Mouse (Mus musculus): ENCODE measurements at regions not wholly inside any gene's neighbourhood (a gene's known extent, or its start where the extent isn't known, plus 50 kb on each side); places are given as distances from the start of the nearest gene placed in this dataset.
A peak's percentile ranks its signal among the peaks of the same experiment; 100 is the strongest.

DNA sequence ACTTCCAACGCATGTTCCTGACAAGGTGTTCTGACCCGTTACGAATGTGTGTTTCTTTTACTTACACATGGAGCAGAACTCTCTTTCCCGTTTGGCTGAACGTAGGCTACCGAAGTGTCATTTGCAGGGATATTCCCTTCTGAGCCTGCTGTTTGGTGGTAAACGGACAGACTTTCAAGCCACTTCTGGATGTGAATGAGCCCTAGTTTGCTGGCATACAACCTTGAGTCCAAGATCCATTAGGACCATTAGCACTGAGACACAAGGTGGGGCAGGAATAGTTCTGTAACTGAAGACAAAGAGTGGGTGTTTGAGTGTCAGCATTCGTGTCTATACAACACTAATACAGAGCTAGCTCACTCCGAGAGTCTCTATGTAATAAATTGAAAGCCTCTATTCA is 113.3 kb upstream of the Rmdn2 start:
- DNase-seq (ENCODE audit: low read depth) = no peak

DNA sequence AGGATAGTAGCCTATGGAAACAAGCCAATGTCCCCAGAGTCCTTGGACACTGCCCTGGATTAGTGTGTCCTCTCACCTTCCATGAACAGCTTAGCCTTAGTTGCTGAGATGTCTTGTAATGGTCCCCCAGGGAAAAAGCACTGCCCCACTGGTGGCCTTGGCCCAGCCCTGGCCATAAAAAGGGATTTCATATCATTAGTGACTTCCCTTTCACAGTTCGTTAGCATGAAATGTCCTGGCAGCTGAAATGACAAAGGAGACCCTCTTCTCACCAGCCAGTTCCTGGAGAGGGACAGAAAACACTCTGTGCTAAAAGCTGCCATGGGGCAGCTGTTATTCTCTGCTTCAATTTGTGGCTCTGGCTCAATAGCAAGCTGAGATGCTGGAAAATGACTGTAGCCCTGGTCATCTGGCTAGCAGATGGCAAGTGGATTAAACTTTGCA is 110.6 kb upstream of the Rmdn2 start:
- DNase-seq (ENCODE audit: low read depth) = no peak

DNA sequence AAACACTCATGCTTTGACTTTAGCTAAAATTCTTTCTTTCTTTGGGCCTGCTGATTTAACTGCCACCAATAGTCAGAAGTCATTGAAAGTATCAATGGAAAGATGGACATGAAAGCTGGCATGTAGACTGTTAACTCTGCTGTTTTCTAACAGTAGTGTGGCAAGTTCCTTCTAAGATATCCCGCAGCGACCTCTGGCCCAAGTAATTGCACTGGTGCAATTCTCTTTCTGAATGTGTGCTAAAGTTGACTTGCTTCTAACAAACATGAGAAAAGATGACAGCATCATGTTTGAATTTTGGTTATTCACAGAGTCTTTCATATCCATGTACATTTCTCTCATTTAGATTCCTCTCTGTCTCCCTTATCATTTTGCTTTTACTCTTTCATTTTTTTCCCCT is 109.7 kb upstream of the Rmdn2 start:
- DNase-seq (ENCODE audit: low read depth) = no peak

DNA sequence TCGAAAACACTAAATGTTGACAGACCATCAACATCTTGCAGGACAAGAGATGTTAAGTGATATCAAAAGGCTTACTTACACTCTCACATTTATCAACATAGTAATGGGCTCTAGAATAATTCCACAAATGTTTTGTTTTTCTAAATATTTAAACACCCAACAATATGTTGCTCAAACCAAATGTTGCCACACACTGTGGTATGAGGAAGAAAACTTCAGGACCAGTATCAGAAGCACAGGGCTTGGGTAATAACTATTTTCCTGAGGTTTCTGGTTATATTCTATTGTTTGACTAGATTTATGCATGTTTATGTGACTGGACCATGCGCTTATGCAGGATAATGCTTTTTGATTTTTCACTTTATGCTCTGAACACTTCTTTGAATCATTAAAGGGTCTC is 108.6 kb upstream of the Rmdn2 start:
- DNase-seq (ENCODE audit: low read depth) = no peak

DNA sequence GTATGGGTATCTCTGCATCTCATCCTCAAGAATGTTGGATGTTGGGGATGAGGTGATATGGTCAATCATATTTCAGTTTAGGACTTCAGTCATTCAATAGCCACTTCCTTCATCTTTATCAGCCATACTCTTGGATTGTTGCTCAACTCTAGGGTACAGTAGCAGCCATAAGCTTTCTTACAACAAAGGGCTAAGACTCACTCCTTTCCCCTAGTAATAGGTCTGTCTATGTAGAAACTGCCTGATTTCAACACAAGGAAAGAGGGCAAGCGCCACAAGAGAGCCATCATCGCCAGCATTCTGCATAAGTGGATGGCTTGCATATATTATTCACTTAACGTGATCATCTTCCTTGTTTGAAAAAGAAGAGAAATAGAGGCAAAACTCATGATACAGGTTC is 107.5 kb upstream of the Rmdn2 start:
- no peak for DNase-seq (ENCODE audit: low read depth)

DNA sequence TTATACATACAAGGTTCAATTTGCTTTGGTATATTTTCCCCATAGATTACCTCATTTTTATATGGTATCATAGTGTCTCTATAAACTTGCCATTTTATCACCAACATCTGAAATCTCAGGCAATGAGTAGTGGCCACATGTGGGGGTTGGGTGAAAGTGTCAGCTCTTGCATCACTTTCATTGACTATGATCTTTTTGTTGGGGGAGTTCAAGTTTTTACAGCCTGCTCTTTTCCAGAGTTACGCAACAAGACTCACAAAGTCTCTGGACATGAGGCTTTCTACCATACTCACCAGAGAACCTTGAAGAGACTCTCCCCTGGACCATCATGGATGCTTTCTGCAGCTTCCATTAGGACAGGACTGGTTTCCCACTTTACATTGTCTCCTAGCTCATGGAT is 106.1 kb upstream of the Rmdn2 start:
- no peak for DNase-seq (ENCODE audit: low read depth)

DNA sequence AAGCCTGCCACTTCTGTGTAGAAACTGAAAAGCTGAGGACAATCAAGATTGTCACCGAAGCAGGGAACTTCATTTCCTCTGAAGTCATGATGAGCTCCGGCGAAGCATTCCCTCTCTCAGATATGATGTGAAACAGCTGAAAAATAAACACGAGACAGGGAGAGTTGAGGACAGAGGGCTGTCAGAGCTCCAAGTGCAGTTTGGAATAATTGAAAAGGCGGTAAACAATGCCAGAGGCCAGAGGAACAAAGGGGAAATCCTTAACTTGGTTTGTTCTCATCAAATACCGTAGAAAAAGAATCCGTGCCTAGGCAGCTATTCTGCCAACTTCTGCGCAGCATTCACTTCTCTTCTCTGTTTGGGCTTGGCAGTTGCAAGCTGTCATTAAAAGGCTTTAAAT is 102.4 kb upstream of the Rmdn2 start:
- no peak for DNase-seq (ENCODE audit: low read depth)

DNA sequence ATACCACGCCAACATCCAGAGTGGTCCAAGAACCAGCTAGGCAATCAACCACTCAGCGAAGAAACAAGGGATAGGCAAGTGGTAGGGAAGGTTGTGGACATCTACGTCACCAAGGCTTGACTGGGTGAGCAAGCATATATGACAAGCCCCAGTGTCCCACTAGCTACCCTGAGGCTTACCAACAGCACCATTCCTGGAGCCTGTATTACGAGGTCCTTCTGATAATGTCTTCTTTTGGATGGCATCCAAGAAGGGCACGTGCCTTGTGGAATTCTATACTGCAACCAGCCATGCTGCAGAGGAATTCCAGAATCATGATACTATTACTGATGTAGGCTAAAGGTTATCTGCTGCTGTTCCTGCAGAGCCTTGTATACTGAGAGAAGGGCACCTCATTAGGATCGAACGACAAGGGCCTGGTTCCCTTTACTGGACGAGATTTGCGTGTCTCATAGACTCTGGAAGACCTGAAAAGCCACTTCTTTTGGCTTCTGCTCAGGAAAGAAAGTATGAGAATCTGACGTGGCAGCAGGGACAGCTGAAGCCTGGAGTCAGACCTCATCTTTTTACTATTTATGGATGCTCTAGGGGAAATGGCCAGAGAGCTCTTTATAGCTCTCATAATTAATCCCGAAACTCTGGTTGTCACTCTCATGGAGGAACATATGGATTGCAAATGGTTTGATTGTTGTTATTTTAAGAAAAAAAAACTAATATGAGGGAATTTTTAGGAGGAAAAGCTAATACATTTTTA is 101.5 kb upstream of the Rmdn2 start:
- no peak for DNase-seq (ENCODE audit: low read depth)

DNA sequence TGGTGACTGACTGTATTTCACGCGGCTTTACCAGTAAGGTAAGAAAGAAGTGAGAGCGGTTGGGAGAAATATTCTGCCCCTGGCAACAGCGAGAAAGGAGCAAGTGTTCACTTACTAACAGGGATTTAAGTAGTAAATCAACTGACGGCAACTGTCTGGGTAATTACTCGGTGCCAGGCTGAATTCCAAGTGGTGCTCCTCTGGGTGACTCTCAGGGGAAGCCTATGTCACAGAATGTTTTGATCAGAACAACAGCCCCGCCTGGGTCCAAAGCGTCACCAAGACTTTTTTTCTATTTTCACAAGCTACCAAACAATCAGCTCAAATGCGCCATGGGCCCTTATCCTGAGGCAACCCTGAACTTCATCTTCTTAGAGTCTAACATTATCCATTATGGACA is 100.4 kb upstream of the Rmdn2 start:
- no peak for DNase-seq (ENCODE audit: low read depth)

DNA sequence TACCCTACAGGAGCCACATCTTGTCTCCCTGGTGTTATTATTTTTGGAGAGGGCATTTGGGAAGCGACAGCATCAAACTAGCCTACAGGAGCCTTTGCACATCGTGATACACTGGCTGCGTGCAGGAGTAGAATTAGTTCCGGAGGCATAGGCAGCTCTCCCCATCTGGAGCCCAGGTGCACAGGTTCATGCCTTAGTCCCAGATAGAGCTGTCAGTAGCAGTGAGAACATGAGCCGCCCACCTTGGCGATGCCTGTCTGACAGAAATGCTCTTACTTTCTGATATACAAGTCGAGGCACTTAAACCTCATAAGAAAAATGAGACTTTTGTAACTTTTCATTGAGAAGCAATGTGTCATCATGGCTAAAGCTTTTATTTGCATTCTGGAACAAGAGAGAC is 97.6 kb upstream of the Rmdn2 start:
- no peak for DNase-seq (ENCODE audit: low read depth)

DNA sequence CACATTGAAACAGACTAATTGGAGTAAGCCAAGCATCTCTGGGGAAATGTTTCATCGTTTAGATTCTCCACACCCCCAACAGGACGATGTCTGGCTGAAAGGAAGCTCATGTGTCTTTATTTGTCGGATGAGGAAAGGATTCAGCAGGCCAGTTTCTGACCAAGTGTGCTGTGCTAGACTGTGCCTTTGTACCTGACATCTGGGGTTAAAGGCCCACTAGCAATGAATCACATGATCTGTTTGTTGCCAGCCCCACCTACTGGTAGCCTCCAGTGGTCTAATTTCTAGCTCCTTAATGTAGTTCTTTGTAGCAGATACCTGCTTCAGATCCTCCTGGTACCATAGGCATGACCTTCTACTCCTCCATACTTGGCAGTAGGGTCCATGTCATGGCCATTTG is 93.5 kb upstream of the Rmdn2 start:
- DNase-seq (ENCODE audit: low read depth) = peak; percentile 44

DNA sequence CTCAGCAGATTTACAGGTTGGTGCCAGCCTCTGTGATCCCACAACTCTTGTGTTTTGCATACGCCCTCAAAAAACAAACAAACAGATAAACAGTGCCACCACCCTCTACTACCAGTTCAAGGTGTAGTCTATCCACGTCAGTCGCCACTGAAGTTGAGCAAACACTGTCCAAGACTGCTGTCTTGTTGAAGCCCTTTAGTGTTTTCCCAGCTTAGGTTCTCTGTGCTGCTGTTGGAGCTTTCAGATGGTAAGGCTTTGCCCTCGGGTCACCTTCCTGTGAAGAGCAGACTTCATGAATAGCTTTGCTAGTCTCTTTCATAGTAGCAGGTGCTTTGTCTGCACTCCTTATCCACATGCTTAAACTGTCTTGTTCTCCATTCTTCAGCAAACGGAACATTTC is 93.0 kb upstream of the Rmdn2 start:
- no peak for DNase-seq (ENCODE audit: low read depth)

DNA sequence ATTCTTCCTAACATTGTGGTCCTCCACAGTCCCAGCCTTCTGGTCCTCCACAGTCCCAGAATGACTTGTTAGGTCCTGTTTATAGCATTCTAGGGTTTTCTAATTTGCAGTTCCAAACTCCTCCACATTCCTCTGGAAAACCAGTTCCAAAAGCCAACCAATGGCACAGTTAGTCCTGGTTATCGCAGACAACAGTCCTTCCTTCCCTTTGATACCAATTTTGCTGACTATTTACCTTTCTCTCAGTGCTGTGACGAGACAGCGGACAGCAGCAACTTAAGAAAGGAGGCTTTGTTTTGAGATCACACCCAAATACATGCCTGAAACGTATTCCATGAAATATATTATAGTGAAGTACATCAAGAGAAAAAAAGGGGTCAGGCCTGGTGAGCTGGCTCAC is 92.3 kb upstream of the Rmdn2 start:
- no peak for DNase-seq (ENCODE audit: low read depth)

DNA sequence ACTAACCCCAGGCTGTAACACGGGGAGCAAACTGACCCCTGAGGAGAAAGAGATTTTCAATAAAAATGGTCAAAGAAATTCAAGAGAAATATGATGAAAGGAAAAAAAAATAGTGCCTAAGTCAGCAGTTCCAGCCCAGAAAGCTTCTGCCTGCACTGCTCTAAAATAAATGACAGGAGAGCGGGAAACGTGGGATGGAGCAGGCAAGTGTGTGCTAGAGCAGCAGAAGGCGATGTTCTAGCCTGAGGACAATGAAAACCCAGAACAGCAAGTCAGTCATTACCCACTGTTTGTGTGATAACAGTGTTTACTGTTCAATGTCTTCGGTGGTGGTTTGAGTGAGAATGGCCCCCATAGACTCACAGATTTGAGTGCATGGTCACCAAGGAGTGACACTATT is 91.4 kb upstream of the Rmdn2 start:
- DNase-seq (ENCODE audit: low read depth) = no peak

DNA sequence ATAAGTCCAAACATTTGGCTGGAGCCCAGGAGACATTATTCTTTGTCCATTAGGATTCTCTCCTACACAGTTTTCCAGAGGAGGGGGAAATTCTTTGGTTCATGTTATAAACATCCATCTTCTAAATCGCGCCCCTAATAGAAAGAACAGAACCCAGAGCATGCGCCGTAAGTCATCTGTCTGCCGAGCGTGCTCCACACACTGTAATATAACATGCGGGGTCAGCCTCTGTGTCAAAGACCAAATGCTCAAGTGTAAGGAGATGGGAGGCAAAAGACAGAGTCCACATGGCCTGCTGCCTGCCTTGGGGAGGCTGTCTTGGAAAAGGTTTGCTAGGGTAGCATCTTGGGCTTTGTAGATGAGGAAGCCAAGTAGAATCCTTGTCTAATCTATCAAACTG is 90.0 kb upstream of the Rmdn2 start:
- no peak for DNase-seq (ENCODE audit: low read depth)

DNA sequence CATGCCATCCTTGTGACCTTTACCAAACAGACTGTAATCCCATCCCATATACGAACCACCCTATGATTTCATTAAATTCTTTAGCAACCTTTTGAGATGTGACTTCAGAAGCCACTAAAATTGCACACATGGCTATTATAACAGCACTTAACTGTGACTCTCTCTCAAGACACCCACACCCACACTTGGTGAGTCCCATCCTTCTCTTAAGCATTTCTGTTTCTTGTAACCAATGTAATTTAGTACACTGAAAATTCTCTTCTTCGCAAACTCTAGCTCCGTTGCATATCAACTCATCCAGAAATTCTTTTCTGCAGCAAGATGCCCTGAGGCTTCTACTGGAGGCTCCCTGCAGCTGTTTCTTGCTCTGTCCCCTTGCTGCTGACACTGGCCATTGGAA is 88.4 kb upstream of the Rmdn2 start:
- DNase-seq (ENCODE audit: low read depth) = no peak

DNA sequence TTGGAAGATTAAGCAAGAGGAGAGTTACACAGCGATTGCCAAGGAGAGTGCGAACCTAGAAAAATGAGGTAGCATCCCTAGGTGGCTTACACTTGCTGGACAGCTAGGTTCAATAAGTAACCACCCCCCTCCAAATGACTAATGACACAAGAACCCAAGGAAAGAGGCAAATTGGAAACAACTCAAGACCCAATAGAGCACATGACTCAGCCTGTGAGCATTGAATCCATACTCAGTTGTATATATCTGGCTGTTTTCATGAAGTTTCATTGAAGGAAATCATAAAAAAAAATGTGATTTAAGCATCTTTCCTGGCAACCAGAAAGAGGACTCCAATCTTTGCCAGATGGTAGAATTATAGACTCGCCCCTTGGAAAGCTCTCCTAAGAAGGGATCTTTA is 84.3 kb upstream of the Rmdn2 start:
- DNase-seq (ENCODE audit: low read depth) = no peak

DNA sequence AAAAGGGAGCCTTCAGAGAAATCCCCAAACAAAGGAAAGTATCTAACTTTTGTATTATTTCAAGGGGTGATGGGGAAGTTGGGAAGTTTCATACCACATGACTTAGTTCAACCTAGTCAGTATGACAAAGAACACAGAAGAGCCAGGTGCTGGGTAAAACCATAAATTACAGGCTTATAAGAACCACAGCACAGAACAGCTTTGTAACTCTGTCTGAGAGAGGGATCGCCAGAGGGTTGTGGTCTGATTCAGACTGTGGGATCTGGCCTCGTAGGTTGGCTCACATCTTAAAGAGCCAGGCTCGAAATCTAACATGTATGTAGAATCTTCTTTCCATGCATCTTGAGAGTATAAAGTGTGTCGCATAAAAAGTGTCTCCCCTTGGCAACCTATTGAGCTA is 75.1 kb upstream of the Rmdn2 start:
- DNase-seq (ENCODE audit: low read depth) = no peak

DNA sequence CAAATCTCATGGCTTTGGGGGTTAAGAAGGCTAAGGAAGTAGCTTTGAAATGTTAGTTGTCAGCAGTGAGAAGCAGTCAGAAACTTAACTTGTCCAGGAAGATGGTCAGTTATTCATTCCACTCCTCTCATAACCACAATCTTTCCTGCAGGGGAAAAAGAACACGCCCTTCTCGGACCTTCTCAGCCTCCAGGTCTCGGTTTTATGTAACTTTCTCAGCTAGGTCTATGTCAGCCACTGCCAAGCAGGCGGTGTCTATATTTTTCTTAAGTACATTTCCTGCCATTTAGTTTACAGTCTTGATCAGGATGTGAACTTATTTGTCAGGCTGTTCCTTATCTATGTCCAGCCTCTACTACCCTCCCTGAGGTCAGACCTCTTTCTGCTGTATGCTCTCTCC is 72.9 kb upstream of the Rmdn2 start:
- peak; percentile 57 for DNase-seq (ENCODE audit: low read depth)

DNA sequence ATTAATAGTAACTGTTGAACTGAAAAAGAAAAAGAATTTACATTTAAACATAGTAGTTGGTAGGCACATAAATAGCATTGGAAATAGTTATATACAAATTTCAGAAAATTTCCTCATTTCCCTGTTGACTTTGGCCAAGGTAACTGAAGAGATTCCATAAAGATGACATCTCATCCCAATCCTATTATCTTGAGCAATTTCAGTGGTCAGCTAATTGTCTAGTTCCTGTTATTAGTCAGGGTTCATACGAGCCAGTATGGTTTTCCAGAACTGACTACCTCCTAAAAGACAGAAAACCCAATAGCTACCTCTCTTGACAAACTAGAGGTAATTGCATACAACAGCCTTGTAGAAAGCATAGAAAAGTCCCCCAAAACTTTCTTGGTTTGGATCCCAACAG is 71.6 kb upstream of the Rmdn2 start:
- no peak for DNase-seq (ENCODE audit: low read depth)

DNA sequence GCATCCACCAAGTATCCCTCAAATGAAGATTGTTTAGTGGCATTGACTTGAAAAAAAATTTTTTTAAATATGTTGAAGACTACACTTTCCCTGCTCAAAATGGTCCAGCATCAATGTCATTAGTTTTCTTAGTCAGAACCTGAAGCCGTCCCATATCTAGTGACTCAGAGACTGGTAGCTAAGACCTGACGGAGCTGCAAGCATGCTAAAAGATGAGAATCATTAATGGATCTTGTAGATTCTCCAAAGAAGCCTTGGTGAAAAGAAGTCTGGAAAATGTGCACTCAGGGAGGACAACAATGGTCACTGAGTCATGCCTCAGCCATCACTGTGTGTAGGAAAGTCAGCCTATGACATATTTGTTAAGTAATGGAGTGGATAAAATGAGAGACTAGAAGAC is 71.2 kb upstream of the Rmdn2 start:
- DNase-seq (ENCODE audit: low read depth) = no peak

DNA sequence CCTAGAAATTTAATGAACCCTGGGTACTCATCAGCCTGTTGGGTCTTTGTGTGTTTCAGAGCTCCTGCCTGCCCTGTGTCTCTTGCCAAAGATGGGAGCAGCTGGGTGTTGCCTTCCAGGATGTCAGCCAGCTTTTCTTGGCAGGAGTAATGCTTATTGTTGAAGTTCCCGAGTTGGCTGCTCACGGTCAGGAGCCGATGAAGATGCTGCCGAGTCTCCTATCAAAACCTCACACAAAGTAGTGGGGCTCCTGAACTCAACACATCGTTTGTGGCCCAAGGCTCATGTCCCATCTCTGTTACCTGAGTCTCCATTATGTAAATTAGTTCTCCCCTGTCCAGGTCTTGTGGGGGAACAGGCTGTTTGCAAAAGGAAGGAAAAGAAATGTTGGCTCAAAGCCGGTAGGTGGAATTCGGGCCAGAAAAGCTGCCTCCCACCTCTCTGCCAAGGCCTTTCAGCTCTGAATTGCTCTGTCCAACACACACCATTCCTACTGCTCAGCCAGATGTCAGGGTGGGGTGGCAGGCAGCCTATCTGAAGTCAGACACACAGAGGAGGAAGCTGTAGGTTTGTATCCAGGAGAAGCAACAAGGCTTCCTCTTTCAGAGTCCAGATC is 67.6 kb upstream of the Rmdn2 start:
- no peak for DNase-seq (ENCODE audit: low read depth)

DNA sequence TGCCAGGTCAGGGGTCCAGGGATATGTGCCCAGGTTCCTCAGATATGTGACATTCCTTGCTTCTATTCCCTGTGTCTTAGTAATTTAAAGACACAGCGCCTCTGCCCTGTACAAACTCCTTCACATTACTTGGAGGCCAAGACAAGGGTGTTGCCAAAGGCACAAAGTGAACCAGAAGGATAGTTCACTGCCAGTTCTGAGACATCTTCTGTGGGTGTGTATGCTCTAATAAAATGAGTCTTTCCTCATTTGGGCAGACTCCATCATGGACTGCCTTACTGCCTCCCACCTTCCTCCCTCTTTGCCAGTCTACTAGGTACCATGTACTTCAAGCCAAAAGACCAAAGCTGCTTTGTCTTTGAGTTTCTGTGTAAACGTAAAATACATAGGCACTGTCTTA is 65.8 kb upstream of the Rmdn2 start:
- DNase-seq (ENCODE audit: low read depth) = no peak

DNA sequence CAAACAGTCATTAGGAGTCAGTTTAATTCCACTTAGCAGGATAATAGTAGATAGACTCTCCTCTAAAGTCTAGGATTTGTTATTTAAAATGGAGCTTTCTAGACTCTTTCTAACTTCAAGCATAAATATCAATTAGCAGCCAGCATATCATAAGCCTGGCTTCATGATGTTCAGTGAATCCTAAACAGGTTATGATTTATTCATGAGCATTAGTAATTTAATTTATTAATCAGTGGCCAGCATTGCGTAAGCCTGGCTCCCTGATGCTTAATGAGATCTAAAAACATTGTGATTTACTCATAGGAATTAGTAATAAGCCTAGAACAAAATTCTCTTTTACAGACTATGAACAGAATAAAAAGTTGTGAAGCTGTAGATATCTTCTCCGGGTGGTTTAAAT is 64.6 kb upstream of the Rmdn2 start:
- DNase-seq (ENCODE audit: low read depth) = no peak
